Mouse (Mus musculus): ENCODE data around the gene Dna2. TPM values are rescaled to one million over a fixed set of nuclear protein-coding genes. Genes with fewer than 3 reads are reported as not detected.
"Not testable (repeated sequence)": the region's sequence is repeated elsewhere in the genome, so short reads cannot be mapped to it uniquely, and the experiment has no call there.

The Dna2 gene
- polyA plus RNA-seq (2015; fragmentation: Nextera tagmentation; extraction: Ambion mirVana) = 9.6 and 10.1 TPM in 2 replicates

GRCm38 (mm10) chr10:62946738-62947471, at the start of gene Dna2:
TSS of gene Dna2 (plus strand) at chr10:62947026.
- peak; percentile 95 for ATAC-seq
- no peaks in the 10 kb centered on the region for H3K27me3 ChIP-seq

GRCm38 (mm10) chr10:62897437-62897836, 49.4 kb upstream of the Dna2 start:
- Histone ChIP-seq H3K27me3 (no peaks in the 10 kb centered on the region), H3K9ac (replicated peaks) (no peak overlapping the region), H3K27ac (no peak overlapping the region), H3K9me3 (no peaks in the 10 kb centered on the region), H3K36me3 (no peaks in the 10 kb centered on the region), H3K4me3 (replicated peaks) (no peak overlapping the region), H3K4me2 (replicated peaks) (no peak overlapping the region), H3K4me1 (replicated peaks) (no peaks in the 10 kb centered on the region)
- ATAC-seq = no peak
- 93% methylated on average over 3 of the region's 3 CpGs for WGBS

More at GRCm38 (mm10) chr10:62946738-62947471, at the start of gene Dna2:
- no peaks in the 10 kb centered on the region for H3K9me3 ChIP-seq
- under 1% methylated on average over 68 of the region's 68 CpGs for WGBS
- peaks cover 43% of the 10 kb centered on the region for H3K36me3 ChIP-seq
- peak within 1 kb of the TSS; percentile 69 for H3K9ac ChIP-seq (replicated peaks)
- peak within 1 kb of the TSS; percentile 62 for H3K4me2 ChIP-seq (replicated peaks)
- 0 out of 2 replicates have a peak, but pooled peaks cover 3% of the 10 kb centered on the region for H3K4me1 ChIP-seq (replicated peaks)
- peak within 1 kb of the TSS; percentile 61 for H3K4me3 ChIP-seq (replicated peaks)
- H3K27ac ChIP-seq = peak within 1 kb of the TSS; percentile 88

- H3K27ac ChIP-seq = no peak overlapping the region
- no peaks in the 10 kb centered on the region for H3K4me1 ChIP-seq (replicated peaks)
- H3K27me3 ChIP-seq = no peaks in the 10 kb centered on the region
- H3K9ac ChIP-seq (replicated peaks) = no peak overlapping the region
- ATAC-seq = no peak
- H3K4me2 ChIP-seq (replicated peaks) = no peak overlapping the region
- no peaks in the 10 kb centered on the region for H3K9me3 ChIP-seq
- WGBS = 90% methylated on average over 2 of the region's 2 CpGs
- no peaks in the 10 kb centered on the region for H3K36me3 ChIP-seq
- no peak overlapping the region for H3K4me3 ChIP-seq (replicated peaks)
These were observed 48.8 kb upstream of the Dna2 start for GRCm38 (mm10) chr10:62898061-62898460.

- H3K9me3 ChIP-seq = no peaks in the 10 kb centered on the region
- no peak overlapping the region for H3K4me3 ChIP-seq (replicated peaks)
- 92% methylated on average over 4 of the region's 4 CpGs for WGBS
- no peak for ATAC-seq
- H3K36me3 ChIP-seq = no peaks in the 10 kb centered on the region
- H3K9ac ChIP-seq (replicated peaks) = no peak overlapping the region
- no peak overlapping the region for H3K27ac ChIP-seq
- no peak overlapping the region for H3K4me2 ChIP-seq (replicated peaks)
- no peaks in the 10 kb centered on the region for H3K4me1 ChIP-seq (replicated peaks)
- no peaks in the 10 kb centered on the region for H3K27me3 ChIP-seq
These were observed 46.7 kb upstream of the Dna2 start for GRCm38 (mm10) chr10:62900144-62900543.

GRCm38 (mm10) chr10:62901826-62902225, 45.0 kb upstream of the Dna2 start:
- H3K4me3 ChIP-seq (replicated peaks) = no peak overlapping the region
- no peaks in the 10 kb centered on the region for H3K36me3 ChIP-seq
- H3K27ac ChIP-seq = no peak overlapping the region
- no peak overlapping the region for H3K9ac ChIP-seq (replicated peaks)
- ATAC-seq = no peak
- no peaks in the 10 kb centered on the region for H3K9me3 ChIP-seq
- no peaks in the 10 kb centered on the region for H3K27me3 ChIP-seq
- H3K4me2 ChIP-seq (replicated peaks) = no peak overlapping the region
- no peaks in the 10 kb centered on the region for H3K4me1 ChIP-seq (replicated peaks)
- WGBS = 47% methylated on average over 8 of the region's 8 CpGs

- Histone ChIP-seq H3K9me3 (no peaks in the 10 kb centered on the region), H3K9ac (replicated peaks) (no peak overlapping the region), H3K27me3 (no peaks in the 10 kb centered on the region), H3K36me3 (no peaks in the 10 kb centered on the region), H3K4me3 (replicated peaks) (no peak overlapping the region), H3K27ac (no peak overlapping the region), H3K4me1 (replicated peaks) (no peaks in the 10 kb centered on the region), H3K4me2 (replicated peaks) (no peak overlapping the region)
- no peak for ATAC-seq
- WGBS = 58% methylated on average over 1 of the region's 1 CpGs
These were observed 44.0 kb upstream of the Dna2 start for GRCm38 (mm10) chr10:62902829-62903228.

GRCm38 (mm10) chr10:62906336-62906735, 40.5 kb upstream of the Dna2 start:
- WGBS = 93% methylated on average over 7 of the region's 7 CpGs

GRCm38 (mm10) chr10:62908896-62909295, 37.9 kb upstream of the Dna2 start, which contains the start of gene Tet1:
TSS of gene Tet1 (minus strand) at chr10:62908996.
- H3K36me3 ChIP-seq; ATAC-seq; H3K27ac ChIP-seq; H3K27me3 ChIP-seq; H3K4me1 ChIP-seq (replicated peaks); H3K9ac ChIP-seq (replicated peaks); H3K4me2 ChIP-seq (replicated peaks); H3K9me3 ChIP-seq; H3K4me3 ChIP-seq (replicated peaks): not testable (repeated sequence)
- WGBS = no CpG with 5 or more reads among the region's 1 CpGs

More at GRCm38 (mm10) chr10:62906336-62906735, 40.5 kb upstream of the Dna2 start:
- no peak for ATAC-seq
- Histone ChIP-seq H3K4me1 (replicated peaks) (no peaks in the 10 kb centered on the region), H3K27ac (no peak overlapping the region), H3K36me3 (no peaks in the 10 kb centered on the region), H3K9me3 (no peaks in the 10 kb centered on the region), H3K27me3 (no peaks in the 10 kb centered on the region), H3K4me2 (replicated peaks) (no peak overlapping the region), H3K4me3 (replicated peaks) (no peak overlapping the region), H3K9ac (replicated peaks) (no peak overlapping the region)

GRCm38 (mm10) chr10:62911120-62911519, 35.7 kb upstream of the Dna2 start:
- Histone ChIP-seq H3K27me3 (no peaks in the 10 kb centered on the region), H3K4me2 (replicated peaks) (no peak overlapping the region), H3K4me3 (replicated peaks) (no peak overlapping the region), H3K36me3 (no peaks in the 10 kb centered on the region), H3K4me1 (replicated peaks) (no peaks in the 10 kb centered on the region), H3K9ac (replicated peaks) (no peak overlapping the region), H3K27ac (no peak overlapping the region), H3K9me3 (no peaks in the 10 kb centered on the region)
- WGBS = 90% methylated on average over 2 of the region's 2 CpGs
- no peak for ATAC-seq

- Histone ChIP-seq H3K4me1 (replicated peaks) (peaks cover 17% of the 10 kb centered on the region), H3K9ac (replicated peaks) (no peak overlapping the region), H3K27me3 (no peaks in the 10 kb centered on the region), H3K27ac (no peak overlapping the region), H3K9me3 (no peaks in the 10 kb centered on the region), H3K36me3 (no peaks in the 10 kb centered on the region), H3K4me3 (replicated peaks) (no peak overlapping the region), H3K4me2 (replicated peaks) (no peak overlapping the region)
- ATAC-seq = no peak
- 86% methylated on average over 3 of the region's 3 CpGs for WGBS
These were observed 27.8 kb upstream of the Dna2 start for GRCm38 (mm10) chr10:62918985-62919384.

- H3K36me3 ChIP-seq = no peaks in the 10 kb centered on the region
- WGBS = 6% methylated on average over 44 of the region's 50 CpGs
- peaks cover 17% of the 10 kb centered on the region for H3K4me1 ChIP-seq (replicated peaks)
- H3K27ac ChIP-seq = peak within 1 kb of the TSS; percentile 92
- no peaks in the 10 kb centered on the region for H3K27me3 ChIP-seq
- peak; percentile 99 for ATAC-seq
- H3K4me2 ChIP-seq (replicated peaks) = peak within 1 kb of the TSS; percentile 72
- H3K9me3 ChIP-seq = no peaks in the 10 kb centered on the region
- H3K4me3 ChIP-seq (replicated peaks) = peak within 1 kb of the TSS; percentile 97
- H3K9ac ChIP-seq (replicated peaks) = peak within 1 kb of the TSS; percentile 94
These were observed 26.7 kb upstream of the Dna2 start, which contains the start of gene Slc25a16 for GRCm38 (mm10) chr10:62919925-62920765. TSS of gene Slc25a16 (plus strand) at chr10:62920633.

- peak; percentile 77 for ATAC-seq
- peak overlapping the region; percentile 92 for H3K27ac ChIP-seq
- no peaks in the 10 kb centered on the region for H3K9me3 ChIP-seq
- WGBS = 0% methylated on average over 29 of the region's 29 CpGs
- H3K36me3 ChIP-seq = no peaks in the 10 kb centered on the region
- H3K4me3 ChIP-seq (replicated peaks) = peak overlapping the region; percentile 97
- H3K4me1 ChIP-seq (replicated peaks) = peaks cover 17% of the 10 kb centered on the region
- H3K27me3 ChIP-seq = no peaks in the 10 kb centered on the region
- H3K4me2 ChIP-seq (replicated peaks) = peak overlapping the region; percentile 72
- peak overlapping the region; percentile 94 for H3K9ac ChIP-seq (replicated peaks)
These were observed 26.1 kb upstream of the Dna2 start for GRCm38 (mm10) chr10:62920766-62921156.

Data from midbrain, embryonic 13.5 days (tissue).